Mouse (Mus musculus): ENCODE measurements around the gene Got2.
"Not testable (repeated sequence)": the region's sequence is repeated elsewhere in the genome, so short reads cannot be mapped to it uniquely, and the experiment has no call there.

Got2 gene

GRCm38 (mm10) chr8:95864851-95865250 lies 23.5 kb downstream of the Got2 start:
- not testable (repeated sequence) for DNase-seq (ENCODE audit: low read depth)

DNA sequence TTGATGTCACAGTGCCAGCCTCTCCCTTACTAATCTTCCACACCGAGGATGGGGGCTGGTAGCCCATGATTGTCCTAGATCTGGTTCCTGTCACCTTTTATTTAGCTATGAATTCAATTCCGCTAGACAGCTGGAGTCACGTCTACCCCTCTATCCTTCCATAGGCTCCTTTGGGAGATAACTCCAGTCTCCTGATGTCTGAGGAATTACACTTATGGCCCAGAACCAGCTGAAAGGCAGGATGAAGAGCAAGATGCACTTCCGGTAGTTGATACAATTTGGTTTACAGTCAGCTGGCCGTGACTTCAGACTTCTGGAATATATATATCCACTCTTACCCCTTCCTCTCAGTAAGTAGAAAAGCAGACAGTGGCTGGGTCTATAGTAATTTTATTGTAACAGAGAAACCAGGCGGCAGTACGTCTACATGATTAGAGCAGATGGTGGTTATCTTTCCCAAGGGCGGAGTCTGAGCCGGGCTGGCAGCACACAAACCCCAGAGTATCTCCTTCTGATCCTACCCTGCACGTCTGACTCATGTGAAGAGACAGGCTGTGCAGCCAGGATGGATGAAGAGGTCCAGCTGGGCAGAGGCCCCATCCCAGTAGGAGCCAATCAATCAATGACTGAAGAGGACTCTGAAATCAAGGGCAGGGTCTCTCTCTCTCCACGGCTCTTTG lies 24.4 kb downstream of the Got2 start:
- not testable (repeated sequence) for DNase-seq (ENCODE audit: low read depth)

GRCm38 (mm10) chr8:95854174-95854573 lies 34.2 kb downstream of the Got2 start:
- DNase-seq (ENCODE audit: low read depth), result no peak

DNA sequence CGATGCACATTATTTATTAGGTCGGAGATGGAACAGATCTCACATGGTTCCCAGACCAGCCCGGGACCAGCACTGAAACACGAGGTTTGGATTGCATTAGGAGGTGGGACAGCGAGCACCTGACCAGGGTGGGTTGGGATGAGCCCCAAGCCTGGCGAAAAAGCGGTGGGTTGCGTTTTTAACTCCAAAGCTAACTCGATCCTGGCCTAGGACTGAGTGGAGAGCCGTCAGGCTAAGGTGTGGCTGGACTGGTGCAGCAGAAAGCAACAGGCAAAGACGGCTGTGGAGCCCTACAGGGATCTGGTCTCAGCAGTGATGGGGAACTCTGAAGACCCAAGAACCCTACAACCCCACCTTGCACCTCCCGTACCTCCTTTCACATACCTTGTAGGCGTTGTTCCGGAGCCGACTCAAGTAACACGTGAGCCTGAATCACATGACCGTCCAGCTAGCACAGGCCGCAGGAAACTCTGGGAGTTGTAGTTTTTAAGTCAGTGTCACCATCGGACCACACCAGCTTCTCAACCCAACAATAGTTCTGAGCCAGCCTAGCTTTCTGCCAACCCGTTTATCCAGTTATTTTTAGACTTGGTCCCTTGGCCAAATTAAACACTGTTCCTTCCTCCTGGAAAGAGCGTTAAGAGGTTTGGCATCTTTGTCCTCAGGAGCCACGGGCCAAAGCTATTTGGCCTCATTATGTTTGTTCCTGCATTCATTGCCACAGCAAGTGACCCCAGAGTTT lies 35.1 kb downstream of the Got2 start, which contains the start of gene Slc38a7:
Gene Slc38a7, minus strand, starts transcription at position 438 of the 742 bp plus-strand sequence.
- DNase-seq (ENCODE audit: low read depth), result peak; percentile 84

GRCm38 (mm10) chr8:95852290-95852689 lies 36.1 kb downstream of the Got2 start:
- DNase-seq (ENCODE audit: low read depth), result no peak

DNA sequence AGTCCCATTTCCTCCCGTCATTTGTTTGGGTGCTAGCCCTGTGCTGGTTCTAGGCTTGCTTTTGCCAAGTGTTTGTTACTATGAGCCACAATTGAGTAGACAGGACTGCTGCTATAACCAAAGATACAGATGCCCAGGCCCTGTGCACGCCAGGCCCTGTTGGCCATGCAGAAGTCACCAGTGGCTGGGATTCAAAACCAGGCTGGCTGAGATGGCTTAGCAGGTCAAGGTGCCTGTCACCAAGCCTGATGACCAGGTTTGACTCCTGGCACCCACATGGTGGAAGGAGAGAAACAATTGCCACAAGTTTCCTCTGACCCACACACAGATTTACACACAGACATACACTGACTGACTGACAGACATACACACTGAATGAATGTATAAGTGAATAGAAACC lies 38.0 kb downstream of the Got2 start:
- no peak for DNase-seq (ENCODE audit: low read depth)

DNA sequence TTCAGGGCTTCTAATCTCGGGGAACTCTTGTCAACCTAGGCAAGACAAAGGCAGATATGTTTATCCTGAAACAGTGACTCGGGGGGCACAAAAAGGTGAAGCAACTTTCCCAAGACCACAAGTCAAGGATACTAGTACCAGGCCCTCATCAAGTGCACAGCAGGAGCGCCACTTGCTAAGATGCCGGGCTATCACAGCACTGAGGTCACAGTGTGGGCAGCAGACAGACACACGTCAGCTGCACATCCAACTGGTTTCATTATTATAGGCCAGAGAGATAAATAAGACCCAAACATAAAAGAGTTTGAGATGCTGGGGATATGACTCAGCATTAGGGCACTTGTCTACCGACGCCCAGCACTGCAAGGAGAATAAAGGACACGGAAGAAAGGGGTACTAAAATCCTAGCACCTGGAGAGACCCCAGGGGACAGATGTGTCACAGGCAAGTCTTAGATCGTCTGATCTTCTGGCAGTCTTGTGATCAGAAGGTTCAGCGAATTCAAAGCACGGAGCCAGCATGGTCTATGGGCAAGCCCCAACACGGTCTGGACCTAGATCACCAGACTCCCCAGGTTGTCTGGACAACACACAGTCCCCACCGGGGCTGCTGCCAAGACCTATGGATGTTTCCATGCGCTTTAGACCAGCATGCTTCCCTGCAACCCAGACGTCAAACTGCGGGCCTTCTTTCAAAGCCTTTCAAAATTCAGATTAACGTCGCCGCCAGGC lies 39.4 kb downstream of the Got2 start:
- no peak for DNase-seq (ENCODE audit: low read depth)

- no peak for DNase-seq (ENCODE audit: low read depth)
These were observed 40.2 kb downstream of the Got2 start for GRCm38 (mm10) chr8:95848061-95848551.

DNA sequence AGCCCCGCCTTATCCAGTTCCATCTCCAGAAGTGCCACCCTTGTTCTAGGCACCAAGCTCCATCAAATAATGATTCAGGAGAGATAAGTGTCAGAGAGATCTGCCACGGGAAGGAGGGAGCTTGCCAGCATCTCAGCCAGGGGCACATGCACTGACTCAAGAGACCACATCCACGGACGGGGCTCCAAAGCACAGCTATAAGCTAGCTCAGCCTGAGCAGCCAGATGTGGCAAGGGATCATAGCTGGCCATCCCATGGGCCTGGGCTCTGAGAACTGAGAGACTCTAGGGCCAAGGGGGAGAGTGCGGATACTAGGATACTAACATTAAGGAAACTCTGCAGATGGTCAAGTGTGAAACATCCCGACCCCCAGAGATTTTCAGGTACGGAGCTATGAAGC lies 43.3 kb downstream of the Got2 start:
- no peak for DNase-seq (ENCODE audit: low read depth)

GRCm38 (mm10) chr8:95843968-95844367 lies 44.4 kb downstream of the Got2 start:
- no peak for DNase-seq (ENCODE audit: low read depth)

DNA sequence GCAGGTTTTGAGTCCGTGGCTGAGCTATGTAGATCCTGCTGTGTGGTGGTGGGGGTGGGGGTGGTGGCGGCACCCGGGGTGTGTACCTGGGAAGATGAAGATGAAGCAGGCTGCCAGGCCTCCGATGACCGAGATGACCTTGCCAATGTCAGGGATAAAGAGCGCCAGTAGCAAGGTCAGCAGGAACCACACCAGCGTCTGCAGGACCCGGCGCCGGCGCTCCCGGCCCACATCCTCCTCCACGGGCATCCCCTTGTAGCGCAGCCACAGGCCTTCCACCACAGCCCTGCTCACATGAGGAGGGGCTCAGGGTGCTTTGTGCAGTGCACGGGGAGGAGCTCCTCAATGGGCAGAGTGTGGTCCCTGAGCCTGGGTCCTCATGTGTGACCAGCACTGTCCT lies 46.9 kb downstream of the Got2 start:
- no peak for DNase-seq (ENCODE audit: low read depth)

GRCm38 (mm10) chr8:95839289-95839688 lies 49.1 kb downstream of the Got2 start:
- no peak for DNase-seq (ENCODE audit: low read depth)

- no peak for DNase-seq (ENCODE audit: low read depth)
These were observed 51.1 kb downstream of the Got2 start for GRCm38 (mm10) chr8:95837266-95837665.

DNA sequence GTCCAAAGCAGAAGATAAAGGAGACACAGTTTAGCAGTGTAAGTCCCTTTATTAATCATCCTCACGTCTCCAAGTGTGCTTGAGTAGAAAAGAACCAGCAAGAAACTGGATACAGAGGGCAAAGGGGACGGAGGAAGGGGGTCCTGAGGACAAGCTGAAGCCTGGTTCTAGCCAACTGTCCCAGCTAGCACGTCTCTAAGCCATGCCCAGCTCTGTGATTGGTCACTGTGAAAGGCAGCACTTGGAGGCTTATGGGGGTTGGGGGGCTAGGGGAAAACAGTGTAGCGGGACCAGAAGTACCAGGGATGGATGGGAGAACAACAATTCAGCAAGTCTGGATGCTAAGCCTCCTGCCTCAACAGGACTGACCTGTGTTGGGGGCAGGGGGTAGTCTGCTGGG lies 52.5 kb downstream of the Got2 start:
- no peak for DNase-seq (ENCODE audit: low read depth)

DNA sequence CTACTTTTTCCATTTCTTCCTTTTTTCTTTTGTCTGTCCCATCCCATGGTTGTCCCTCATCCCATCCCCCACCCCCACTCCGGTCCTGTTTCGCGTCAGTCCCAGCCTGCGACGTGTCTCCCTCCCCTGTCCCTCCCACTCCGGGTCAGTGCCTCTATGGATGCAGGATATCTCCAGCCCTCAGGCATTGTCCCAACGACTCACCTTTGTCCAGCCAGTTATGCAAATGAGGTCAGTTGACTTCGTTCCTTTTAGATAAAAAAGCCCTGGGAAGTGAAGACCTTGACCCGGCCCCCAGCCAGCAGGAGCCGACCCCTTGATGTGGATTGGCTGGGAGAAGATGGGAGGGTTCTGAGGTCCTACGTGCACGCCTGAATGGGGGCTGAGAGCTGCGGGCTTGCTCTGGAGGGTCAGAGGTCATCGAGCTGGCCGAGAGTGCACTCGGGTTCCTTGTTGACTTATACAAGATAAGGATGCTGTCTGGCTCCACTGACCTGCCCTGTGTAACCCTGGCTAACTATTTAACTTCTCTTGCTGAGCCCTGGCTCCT lies 54.8 kb downstream of the Got2 start:
- DNase-seq (ENCODE audit: low read depth), result no peak

- DNase-seq (ENCODE audit: low read depth), result peak; percentile 89
These were observed 55.5 kb downstream of the Got2 start for GRCm38 (mm10) chr8:95832603-95833434.

DNA sequence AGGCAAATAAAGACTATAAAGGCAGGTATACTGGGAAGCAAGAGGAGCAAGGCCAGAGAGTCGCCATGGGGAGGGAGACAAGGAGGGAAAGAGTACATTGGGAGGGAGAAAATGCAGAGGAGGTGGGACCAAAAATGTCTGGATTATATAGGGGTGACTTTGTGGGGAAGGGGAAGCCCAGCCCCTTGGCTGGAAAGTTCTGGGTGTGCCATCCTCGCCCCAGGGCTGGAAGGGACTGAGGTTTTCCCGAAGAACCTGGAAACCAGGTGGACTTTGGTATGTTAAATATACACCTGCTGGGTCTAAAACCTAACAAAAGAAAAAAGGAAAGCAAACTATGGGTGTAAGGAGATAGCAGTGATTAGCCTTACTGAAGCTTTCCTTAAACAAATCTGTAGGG lies 58.2 kb downstream of the Got2 start:
- no peak for DNase-seq (ENCODE audit: low read depth)

- DNase-seq (ENCODE audit: low read depth), result not testable (repeated sequence)
These were observed 63.2 kb downstream of the Got2 start, which contains the start of gene Sap18b for GRCm38 (mm10) chr8:95825162-95825561. TSS of gene Sap18b (plus strand) at chr8:95825346.

- DNase-seq (ENCODE audit: low read depth), result no peak
These were observed 65.6 kb downstream of the Got2 start for GRCm38 (mm10) chr8:95822699-95823098.

DNA sequence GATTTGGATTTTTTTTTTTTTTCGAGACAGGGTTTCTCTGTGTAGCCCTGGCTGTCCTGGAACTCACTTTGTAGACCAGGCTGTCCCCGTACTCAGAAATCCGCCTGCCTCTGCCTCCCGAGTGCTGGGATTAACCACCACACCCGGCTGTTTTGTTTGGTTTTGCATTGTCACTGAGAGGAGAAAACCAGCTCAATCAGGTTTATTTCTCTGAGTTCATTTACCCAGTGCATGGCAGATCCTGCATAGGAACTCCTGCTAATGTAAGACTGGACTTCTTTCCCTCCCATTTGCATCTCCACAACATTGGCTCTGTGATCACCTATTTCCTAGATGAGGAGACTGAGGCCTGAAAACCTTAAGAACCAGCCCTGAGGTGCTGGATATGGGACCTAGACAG lies 66.3 kb downstream of the Got2 start:
- no peak for DNase-seq (ENCODE audit: low read depth)

DNA sequence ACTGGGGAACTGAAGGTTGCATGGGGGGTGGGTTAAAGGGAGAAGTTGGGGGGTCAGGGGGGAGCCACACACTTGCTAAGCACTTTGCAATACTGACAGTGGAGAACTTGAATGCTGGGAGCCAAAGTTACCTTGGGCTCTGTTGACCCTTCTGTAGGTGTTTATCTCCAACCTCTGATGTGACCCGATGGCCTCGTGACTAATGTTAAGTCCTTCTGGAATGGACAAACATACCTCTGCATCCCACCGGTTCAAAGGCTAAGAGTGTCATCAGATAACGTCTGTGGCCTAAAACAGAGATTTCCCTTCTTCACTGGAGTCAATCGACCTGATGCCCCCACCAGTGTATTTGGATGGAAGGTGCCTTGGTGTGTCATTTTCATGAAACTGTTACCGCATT lies 67.1 kb downstream of the Got2 start:
- DNase-seq (ENCODE audit: low read depth), result no peak
